Mouse (Mus musculus): ENCODE data around the gene Actl11. TPM values are rescaled to one million over a fixed set of nuclear protein-coding genes. Genes with fewer than 3 reads are reported as not detected.
A peak's percentile ranks its signal among the peaks of the same experiment; 100 is the strongest.

The Actl11 gene
- polyA plus RNA-seq, 1 experiment from 2014 or later: not detected

- DNase-seq (ENCODE audit: low spot score): no peak
- WGBS: 52% methylated on average over 31 of the region's 31 CpGs
- Histone ChIP-seq H3K4me1 (peaks cover 36% of the 10 kb centered on the region), H3K4me3 (peak overlapping the region; percentile 50), H3K36me3 (no peaks in the 10 kb centered on the region), H3K9me3 (replicated peaks) (no peaks in the 10 kb centered on the region), H3K27me3 (ENCODE audit: low read depth, poor library complexity, severe bottlenecking) (peaks cover 32% of the 10 kb centered on the region), H3K27ac (peak overlapping the region; percentile 75)
These were observed 21.1 kb upstream of the Actl11 start for GRCm38 (mm10) chr9:107906967-107907800.

GRCm38 (mm10) chr9:107907801-107908120 lies 20.5 kb upstream of the Actl11 start:
- Histone ChIP-seq H3K36me3 (no peaks in the 10 kb centered on the region), H3K9me3 (replicated peaks) (no peaks in the 10 kb centered on the region), H3K27me3 (ENCODE audit: low read depth, poor library complexity, severe bottlenecking) (peaks cover 26% of the 10 kb centered on the region), H3K27ac (no peak overlapping the region; the same call in 1 of the 2 replicates), H3K4me3 (no peak overlapping the region), H3K4me1 (peaks cover 36% of the 10 kb centered on the region)
- no peak for DNase-seq (ENCODE audit: low spot score)
- 86% methylated on average over 14 of the region's 14 CpGs for WGBS

GRCm38 (mm10) chr9:107908410-107909158 lies 19.7 kb upstream of the Actl11 start:
- no peaks in the 10 kb centered on the region for H3K36me3 ChIP-seq
- 36% methylated on average over 18 of the region's 18 CpGs for WGBS
- no peak overlapping the region for H3K4me3 ChIP-seq
- no peaks in the 10 kb centered on the region for H3K9me3 ChIP-seq (replicated peaks)
- no peak for DNase-seq (ENCODE audit: low spot score)
- peaks cover 25% of the 10 kb centered on the region for H3K27me3 ChIP-seq (ENCODE audit: low read depth, poor library complexity, severe bottlenecking)
- peaks cover 36% of the 10 kb centered on the region for H3K4me1 ChIP-seq
- no peak overlapping the region for H3K27ac ChIP-seq

GRCm38 (mm10) chr9:107910025-107910769 lies 18.1 kb upstream of the Actl11 start:
- no peaks in the 10 kb centered on the region for H3K36me3 ChIP-seq
- no peaks in the 10 kb centered on the region for H3K9me3 ChIP-seq (replicated peaks)
- peaks cover 39% of the 10 kb centered on the region for H3K4me1 ChIP-seq
- H3K27me3 ChIP-seq (ENCODE audit: low read depth, poor library complexity, severe bottlenecking): peaks cover 28% of the 10 kb centered on the region
- WGBS: 91% methylated on average over 15 of the region's 15 CpGs
- no peak overlapping the region for H3K27ac ChIP-seq
- DNase-seq (ENCODE audit: low spot score): no peak
- H3K4me3 ChIP-seq: no peak overlapping the region

GRCm38 (mm10) chr9:107914764-107915420 lies 13.4 kb upstream of the Actl11 start:
- WGBS: 79% methylated on average over 16 of the region's 16 CpGs

GRCm38 (mm10) chr9:107917895-107918608 lies 10.2 kb upstream of the Actl11 start:
- H3K27me3 ChIP-seq (ENCODE audit: low read depth, poor library complexity, severe bottlenecking): 0 out of 2 replicates have a peak, but pooled peaks cover 9% of the 10 kb centered on the region
- peak overlapping the region; percentile 43; the same call in 1 of the 2 replicates for H3K27ac ChIP-seq
- H3K4me3 ChIP-seq: no peak overlapping the region
- 46% methylated on average over 13 of the region's 13 CpGs for WGBS
- H3K4me1 ChIP-seq: peaks cover 16% of the 10 kb centered on the region
- no peaks in the 10 kb centered on the region for H3K9me3 ChIP-seq (replicated peaks)
- no peak for DNase-seq (ENCODE audit: low spot score)
- no peaks in the 10 kb centered on the region for H3K36me3 ChIP-seq

More at GRCm38 (mm10) chr9:107914764-107915420, 13.4 kb upstream of the Actl11 start:
- no peak for DNase-seq (ENCODE audit: low spot score)
- no peaks in the 10 kb centered on the region for H3K36me3 ChIP-seq
- H3K9me3 ChIP-seq (replicated peaks): no peaks in the 10 kb centered on the region
- 0 out of 2 replicates have a peak, but pooled peaks cover 9% of the 10 kb centered on the region for H3K27me3 ChIP-seq (ENCODE audit: low read depth, poor library complexity, severe bottlenecking)
- no peak overlapping the region for H3K27ac ChIP-seq
- H3K4me3 ChIP-seq: no peak overlapping the region
- H3K4me1 ChIP-seq: peaks cover 16% of the 10 kb centered on the region

GRCm38 (mm10) chr9:107918884-107919283 lies 9.4 kb upstream of the Actl11 start:
- H3K9me3 ChIP-seq (replicated peaks): no peaks in the 10 kb centered on the region

GRCm38 (mm10) chr9:107919441-107919840 lies 8.8 kb upstream of the Actl11 start:
- Histone ChIP-seq H3K9me3 (replicated peaks) (no peaks in the 10 kb centered on the region), H3K4me1 (peaks cover 22% of the 10 kb centered on the region), H3K36me3 (no peaks in the 10 kb centered on the region), H3K4me3 (no peak overlapping the region), H3K27ac (no peak overlapping the region), H3K27me3 (ENCODE audit: low read depth, poor library complexity, severe bottlenecking) (0 out of 2 replicates have a peak, but pooled peaks cover 9% of the 10 kb centered on the region)
- 88% methylated on average over 5 of the region's 5 CpGs for WGBS
- no peak for DNase-seq (ENCODE audit: low spot score)

More at GRCm38 (mm10) chr9:107918884-107919283, 9.4 kb upstream of the Actl11 start:
- Histone ChIP-seq H3K36me3 (no peaks in the 10 kb centered on the region), H3K27me3 (ENCODE audit: low read depth, poor library complexity, severe bottlenecking) (0 out of 2 replicates have a peak, but pooled peaks cover 9% of the 10 kb centered on the region), H3K27ac (no peak overlapping the region), H3K4me1 (peaks cover 18% of the 10 kb centered on the region), H3K4me3 (no peak overlapping the region)
- no peak for DNase-seq (ENCODE audit: low spot score)
- 84% methylated on average over 6 of the region's 6 CpGs for WGBS

GRCm38 (mm10) chr9:107923021-107923420 lies 5.2 kb upstream of the Actl11 start:
- Histone ChIP-seq H3K9me3 (replicated peaks) (no peaks in the 10 kb centered on the region), H3K27ac (no peak overlapping the region), H3K36me3 (no peaks in the 10 kb centered on the region), H3K27me3 (ENCODE audit: low read depth, poor library complexity, severe bottlenecking) (no peaks in the 10 kb centered on the region), H3K4me3 (no peak overlapping the region), H3K4me1 (peaks cover 22% of the 10 kb centered on the region)
- no peak for DNase-seq (ENCODE audit: low spot score)
- 33% methylated on average over 7 of the region's 7 CpGs for WGBS

- no peaks in the 10 kb centered on the region for H3K9me3 ChIP-seq (replicated peaks)
- no peaks in the 10 kb centered on the region for H3K27me3 ChIP-seq (ENCODE audit: low read depth, poor library complexity, severe bottlenecking)
- H3K36me3 ChIP-seq: no peaks in the 10 kb centered on the region
- H3K4me1 ChIP-seq: peaks cover 19% of the 10 kb centered on the region
- H3K27ac ChIP-seq: 0 out of 2 replicates have a peak overlapping the region, but pooled peaks have one; percentile 30
- WGBS: 64% methylated on average over 6 of the region's 6 CpGs
- H3K4me3 ChIP-seq: no peak overlapping the region
- DNase-seq (ENCODE audit: low spot score): no peak
These were observed 4.3 kb upstream of the Actl11 start for GRCm38 (mm10) chr9:107923956-107924355.

GRCm38 (mm10) chr9:107925251-107925650 lies 3.0 kb upstream of the Actl11 start:
- Histone ChIP-seq H3K4me1 (peaks cover 19% of the 10 kb centered on the region), H3K36me3 (no peaks in the 10 kb centered on the region), H3K4me3 (no peak overlapping the region), H3K27me3 (ENCODE audit: low read depth, poor library complexity, severe bottlenecking) (no peaks in the 10 kb centered on the region), H3K9me3 (replicated peaks) (no peaks in the 10 kb centered on the region), H3K27ac (no peak overlapping the region)
- WGBS: 40% methylated on average over 3 of the region's 3 CpGs
- no peak for DNase-seq (ENCODE audit: low spot score)

All from limb, embryonic 10.5 days (tissue).